Mouse (Mus musculus) CD8-positive naive resting alpha-beta T cell, adult 2 months (primary cell): Measurements from ENCODE around the gene Rpp30.

Source experiments
- DNase-seq, 2 experiments: peaks; one replicate each; pipeline ENCODE4 v3.0.0; 2022; ENCODE audit warnings: low read depth in 2 of 2, low spot score in 2 of 2

The Rpp30 gene

GRCm38 (mm10) chr19:36083262-36084225, at the start of gene Rpp30:
Rpp30 (plus strand) TSS chr19:36083716.
- DNase-seq: peak; percentile 66 to 72

DNA sequence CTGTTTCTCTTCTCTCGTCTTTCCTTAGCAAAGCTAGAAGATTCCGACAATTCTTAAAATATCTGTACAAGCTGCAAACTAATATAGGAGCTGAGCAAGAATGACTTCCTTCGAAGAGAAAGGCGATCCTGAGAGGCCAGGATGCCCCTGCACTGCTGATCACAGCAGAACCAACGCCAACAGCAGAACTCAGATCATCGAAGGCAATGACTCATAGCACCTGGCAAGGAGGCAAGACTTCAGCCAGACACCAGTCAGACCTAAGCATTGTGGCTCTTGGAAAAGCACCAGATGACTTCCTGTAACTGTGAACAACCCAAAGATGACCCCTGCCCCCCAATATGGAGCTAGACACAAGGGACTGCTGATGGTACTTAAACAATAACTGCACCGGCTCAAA, 37.5 kb upstream of the Rpp30 start:
- no peak for DNase-seq

DNA sequence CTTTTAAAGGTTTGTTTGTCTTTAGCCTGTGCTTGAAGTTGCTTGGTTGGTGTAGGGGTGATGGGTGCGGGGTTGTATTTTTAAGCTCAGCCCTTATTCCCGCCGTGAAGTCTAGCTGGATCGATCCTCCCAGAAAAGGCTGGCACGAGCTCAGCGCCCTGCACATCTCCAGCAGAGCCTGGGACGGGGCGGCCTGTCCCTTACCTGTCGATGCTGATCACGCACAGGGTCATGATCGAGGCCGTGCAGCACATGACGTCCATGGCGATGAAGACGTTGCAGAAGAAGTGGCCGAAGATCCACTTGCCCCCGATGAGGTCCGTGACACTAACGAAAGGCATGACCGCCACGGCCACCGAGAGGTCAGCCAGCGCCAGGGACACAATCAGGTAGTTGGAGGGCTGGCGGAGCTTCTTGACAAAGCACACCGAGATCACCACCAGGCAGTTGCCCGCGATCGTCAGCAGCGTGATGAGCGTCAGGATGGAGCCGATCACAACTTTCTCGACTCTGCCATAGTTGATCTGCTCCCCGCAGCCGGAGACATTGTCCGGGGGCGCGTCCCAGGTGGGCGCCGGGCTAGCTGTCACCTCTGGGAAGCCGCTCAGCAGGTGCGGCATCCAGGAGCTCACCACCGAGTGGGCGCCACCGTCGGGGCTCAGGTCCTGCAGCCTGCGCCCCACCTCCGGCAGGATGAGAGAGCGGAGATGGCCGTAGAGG, 26.9 kb upstream of the Rpp30 start:
- DNase-seq: no peak

DNA sequence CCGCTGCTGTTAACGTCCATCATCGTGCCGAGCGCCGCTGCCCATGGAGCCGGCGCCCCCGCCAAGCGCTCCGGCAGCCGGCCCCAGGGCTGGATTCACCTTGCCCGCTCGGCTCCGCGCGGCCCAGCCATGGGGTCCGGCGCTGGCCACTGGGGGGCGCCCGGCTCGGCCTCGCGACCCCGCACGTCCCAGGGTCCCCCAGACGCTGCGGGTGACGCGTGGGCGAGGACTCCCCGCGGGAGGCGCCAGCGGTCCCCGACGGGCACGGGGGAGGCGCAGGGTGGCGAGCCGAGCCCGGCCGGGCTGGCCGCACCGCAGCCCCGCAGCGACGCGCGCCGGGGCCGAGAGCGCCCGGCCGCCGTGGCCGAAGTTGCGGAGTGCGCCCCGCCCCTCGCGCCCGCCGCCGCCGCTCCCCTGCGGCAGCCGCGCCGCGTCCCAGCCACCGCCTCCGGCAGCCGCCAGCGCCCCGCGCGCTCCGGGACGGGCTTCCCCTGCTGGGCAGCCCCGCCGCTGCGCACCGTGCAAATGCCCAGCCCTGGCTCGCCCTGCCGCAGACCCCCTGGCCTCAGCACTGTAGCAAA, 26.2 kb upstream of the Rpp30 start, which contains the start of gene Htr7:
TSS of gene Htr7 (minus strand) at position 277 of the 581 bp plus-strand sequence.
- no peak for DNase-seq

DNA sequence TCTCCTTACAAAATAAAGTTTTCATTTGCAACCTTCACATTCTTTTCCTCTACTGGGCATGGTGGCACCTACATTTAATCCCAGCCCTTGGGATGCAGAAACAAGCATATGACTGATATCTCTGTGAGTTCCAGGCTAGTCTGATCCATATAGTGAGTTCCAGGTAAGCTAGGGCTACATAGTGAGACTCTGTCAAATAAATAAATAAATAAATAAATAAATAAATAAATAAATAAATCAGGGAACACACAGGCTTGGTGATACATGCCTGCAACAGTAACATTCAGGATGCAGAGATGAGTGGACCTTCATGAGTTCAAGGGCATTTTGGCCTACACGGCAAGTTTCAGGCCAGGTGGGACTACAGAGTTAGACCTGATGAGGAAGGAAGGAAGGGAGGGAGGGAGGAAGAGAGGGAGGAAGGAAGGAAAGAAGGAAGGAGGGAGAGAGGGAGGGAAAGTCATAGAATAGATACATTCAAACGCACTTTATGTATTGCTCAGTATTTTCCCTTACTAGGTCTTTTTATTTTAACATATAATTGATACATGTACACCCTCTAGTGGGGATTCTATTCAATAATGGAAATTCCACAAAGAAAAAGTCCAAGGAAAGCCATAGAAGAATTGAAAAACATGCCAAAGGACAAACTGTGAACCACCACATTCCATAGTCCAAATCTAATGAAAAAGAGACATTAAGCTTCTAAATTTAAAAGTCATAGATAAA, 20.6 kb upstream of the Rpp30 start:
- no peak for DNase-seq

- peak; percentile 1 to 46 for DNase-seq
Measured at GRCm38 (mm10) chr19:36082606-36083261, 782 bp upstream of the Rpp30 start.

DNA sequence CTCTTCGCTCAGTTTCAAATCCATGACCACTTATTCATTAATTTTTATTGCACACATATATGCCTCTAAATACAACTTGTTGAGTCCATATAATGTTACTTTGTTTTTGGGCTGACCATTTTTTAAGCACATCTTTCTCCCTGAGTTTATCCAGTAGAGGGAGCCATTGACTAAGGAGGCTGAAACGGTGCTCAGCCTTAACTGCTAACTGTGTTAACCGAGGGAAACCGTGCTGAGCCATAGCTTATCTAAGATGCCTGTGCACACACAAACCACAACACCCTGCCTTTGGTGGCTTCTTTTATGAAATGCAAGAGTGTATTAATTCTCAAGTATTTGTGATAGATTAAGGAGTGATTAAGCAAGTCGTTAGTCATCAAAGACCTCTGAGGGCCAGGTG, 7.3 kb downstream of the Rpp30 start:
- no peak for DNase-seq

DNA sequence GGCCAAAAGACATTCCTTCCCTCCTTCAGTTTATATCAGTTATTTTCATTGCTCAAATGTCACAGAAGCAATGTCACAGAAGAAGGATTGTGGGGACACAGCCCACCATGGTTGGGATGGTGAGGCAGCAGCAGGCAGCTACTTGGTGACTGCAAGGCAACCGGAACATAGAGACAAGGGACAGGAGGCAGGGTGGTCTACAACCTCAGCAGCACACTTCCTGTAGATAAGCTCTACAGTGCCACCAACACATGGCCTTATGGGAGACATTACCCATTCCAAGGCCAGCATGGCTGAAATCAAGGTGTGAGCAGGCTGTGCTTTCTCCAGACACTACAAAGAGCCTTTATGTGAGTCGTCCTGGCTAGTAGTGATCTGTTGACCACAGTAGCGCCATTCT, 13.7 kb downstream of the Rpp30 start:
- no peak for DNase-seq

GRCm38 (mm10) chr19:36098265-36098664, 14.7 kb downstream of the Rpp30 start:
- no peak for DNase-seq

DNA sequence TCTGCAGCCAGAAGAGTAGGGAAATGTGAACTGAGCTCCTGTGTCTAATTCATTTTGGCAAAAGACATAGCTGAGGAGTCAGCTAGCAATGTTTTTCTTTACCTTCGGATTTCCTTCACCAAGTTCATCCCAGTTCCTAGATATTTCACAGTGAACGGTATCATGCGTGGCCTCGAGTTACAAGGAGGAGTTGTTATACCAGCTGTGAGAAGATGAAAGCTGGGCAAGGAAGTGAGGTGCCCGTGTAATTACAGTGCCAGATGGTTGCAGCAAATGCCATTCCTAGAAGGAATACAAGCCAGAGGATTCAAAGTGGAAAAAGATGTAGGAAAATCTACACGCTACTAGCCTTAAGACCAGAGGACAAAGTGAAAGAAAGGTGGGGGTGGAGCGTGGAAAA, 15.4 kb downstream of the Rpp30 start:
- no peak for DNase-seq

- no peak for DNase-seq
Measured at GRCm38 (mm10) chr19:36103909-36104308, 20.4 kb downstream of the Rpp30 start.

GRCm38 (mm10) chr19:36109318-36109944, 25.9 kb downstream of the Rpp30 start:
- no peak for DNase-seq

GRCm38 (mm10) chr19:36110465-36110864, 26.9 kb downstream of the Rpp30 start:
- DNase-seq: no peak

GRCm38 (mm10) chr19:36111054-36111895, 27.8 kb downstream of the Rpp30 start:
- DNase-seq: no peak

- DNase-seq: no peak
Measured at GRCm38 (mm10) chr19:36112007-36112406, 28.5 kb downstream of the Rpp30 start.

DNA sequence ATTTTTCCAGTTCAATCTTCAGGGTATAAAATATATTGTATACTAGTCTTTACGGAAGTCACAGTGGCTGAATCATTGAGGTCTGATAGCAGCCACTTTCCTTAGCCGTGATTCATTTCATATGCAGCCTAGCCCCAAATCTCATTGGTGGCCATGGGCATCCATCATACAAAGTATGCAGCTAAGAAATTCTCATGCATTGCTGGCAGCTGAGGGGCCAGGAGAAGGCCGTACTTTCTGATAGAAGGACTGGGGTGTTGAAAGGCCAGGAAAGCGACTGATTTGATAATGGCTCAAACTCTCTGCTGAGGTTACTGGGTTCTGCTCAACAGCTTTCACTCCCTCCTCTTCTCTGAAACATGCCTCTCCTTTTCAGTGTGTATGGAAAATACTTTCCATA, 32.7 kb downstream of the Rpp30 start:
- no peak for DNase-seq

GRCm38 (mm10) chr19:36119219-36119618, 35.7 kb downstream of the Rpp30 start:
- DNase-seq: no peak

- no peak for DNase-seq
Measured at GRCm38 (mm10) chr19:36119783-36120471, 36.4 kb downstream of the Rpp30 start, which contains the start of gene Ankrd1. Ankrd1 (minus strand) TSS chr19:36120099.
